Mouse (Mus musculus) embryo, embryonic 10 days (tissue): Measurements from ENCODE around the gene Gm5800.
"Not testable (repeated sequence)": the region's sequence is repeated elsewhere in the genome, so short reads cannot be mapped to it uniquely, and the experiment has no call there.

Experiments used
- DNase-seq: peaks from one replicate; pipeline ENCODE4 v3.0.0-alpha.2; 2015; ENCODE audit warnings: low spot score

The Gm5800 gene

DNA sequence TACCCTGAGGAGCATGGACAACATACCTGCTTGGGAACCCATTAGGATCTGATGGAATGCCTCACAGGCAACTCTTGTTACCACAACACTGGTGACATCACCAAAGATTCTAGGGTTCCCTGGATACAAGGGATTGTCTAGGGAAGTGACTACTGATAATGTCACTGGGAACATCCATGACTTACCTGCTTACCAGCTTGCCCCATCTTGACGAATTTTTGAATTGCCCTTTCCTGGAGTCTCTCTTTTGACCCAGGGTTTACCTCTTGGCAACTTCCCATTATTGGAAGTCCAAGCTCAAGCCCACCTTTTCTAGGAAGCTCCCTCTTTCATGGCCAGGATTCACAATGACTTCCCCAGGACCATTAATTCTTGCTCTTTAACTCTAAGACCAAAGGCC, at the start of gene Gm5800:
Gene Gm5800, minus strand, starts transcription at position 101 of the 400 bp plus-strand sequence.
- DNase-seq: no peak

DNA sequence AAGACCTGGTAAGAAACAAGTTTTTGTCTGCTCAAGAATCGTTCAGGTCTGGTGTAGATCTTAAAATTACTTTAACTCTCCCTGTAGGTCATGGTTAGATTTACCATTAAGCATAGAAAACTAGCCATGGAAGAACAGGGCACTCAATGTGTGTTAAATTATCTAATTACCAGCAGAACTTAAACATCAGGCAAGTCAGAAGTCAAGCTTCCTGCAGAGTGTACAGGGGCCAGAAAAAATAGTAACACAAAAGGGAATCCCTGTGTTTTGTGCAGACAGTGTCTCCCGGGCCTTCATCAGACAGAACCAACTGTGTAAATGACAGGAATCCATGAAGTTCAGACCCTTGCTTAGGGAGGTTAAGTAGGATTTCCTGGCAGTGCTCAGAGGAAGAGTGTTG, 39.0 kb upstream of the Gm5800 start:
- DNase-seq: peak; percentile 17

DNA sequence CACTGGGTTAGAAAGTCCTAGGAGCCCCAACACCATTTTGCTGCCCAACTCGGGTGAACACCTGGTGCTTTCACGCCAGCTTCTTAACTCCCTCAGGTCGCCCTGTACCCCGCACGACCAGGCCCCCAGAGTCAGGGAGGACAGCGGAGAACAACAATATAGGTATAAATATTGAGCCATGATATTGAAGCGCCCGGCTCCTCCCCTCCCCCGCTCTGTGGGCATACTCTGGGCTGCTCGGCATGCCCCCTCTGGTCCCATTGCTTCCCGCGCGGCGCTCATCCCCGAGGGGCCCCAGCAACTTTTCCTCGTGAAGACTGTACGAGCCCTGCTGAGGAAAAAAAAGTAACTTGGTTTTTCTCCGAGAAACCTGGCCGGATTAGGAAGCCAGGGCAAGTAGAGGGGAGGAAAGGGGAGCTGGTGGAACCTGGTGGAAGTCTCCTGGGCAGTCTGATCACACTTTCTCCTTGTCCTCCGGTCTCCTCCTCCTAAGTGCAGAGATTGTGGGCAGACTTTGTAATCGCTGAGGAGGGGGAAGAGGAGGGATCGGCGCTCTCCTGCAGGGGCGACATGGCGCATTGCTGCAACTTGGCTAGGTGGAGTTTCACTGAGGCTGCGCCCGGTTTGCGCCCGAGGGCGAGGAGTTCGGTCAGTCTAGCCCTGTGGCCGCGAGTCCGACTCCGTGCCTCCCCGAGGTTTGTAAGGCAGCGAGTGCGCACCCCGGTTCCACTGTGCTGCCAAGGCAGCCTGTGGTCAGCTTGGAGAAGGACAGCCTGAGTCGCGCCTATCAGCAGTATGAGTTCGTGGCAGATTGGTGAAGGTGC, 23.6 kb upstream of the Gm5800 start:
- DNase-seq: peak; percentile 56

DNA sequence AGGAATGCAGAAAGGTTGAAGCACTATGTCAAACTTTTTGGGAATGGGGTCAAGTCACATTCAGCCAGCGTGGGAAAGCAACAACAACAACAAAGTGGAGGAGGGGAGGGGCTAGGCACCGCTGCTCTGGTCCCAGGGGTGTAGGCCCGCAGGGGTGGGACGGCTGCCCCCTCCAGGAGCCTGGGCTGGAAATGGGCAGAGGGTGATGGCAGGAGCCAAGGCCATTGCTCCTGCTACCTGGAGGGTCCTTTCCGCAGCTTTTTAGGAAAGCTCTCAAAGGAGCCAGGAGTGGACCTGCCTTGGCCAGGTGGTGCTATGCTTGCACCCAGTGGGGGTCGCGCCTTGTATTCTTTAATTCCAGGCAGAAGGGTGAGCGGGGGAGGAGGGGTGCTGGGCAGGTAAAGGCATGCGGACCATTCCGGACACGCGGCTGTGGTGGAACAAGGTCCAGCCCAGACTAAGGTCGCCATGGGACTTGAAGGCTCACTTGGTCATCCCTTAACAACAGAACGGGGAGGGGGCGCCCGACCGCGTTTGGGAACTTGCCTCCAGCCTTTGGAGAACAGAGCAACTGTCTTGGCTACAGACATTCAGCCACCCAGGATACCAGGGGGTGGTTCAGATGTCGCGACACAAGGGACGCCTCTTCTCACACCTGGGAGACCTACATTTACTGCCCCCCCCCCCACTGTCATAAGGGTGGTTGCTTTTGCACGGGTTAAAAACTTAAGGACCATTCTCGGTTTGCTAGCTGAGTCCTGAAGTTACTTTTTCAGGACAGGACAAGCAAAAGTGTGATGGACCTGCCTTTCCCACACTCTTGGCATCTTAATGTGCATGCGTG, 22.4 kb upstream of the Gm5800 start:
- peak; percentile 26 for DNase-seq

DNA sequence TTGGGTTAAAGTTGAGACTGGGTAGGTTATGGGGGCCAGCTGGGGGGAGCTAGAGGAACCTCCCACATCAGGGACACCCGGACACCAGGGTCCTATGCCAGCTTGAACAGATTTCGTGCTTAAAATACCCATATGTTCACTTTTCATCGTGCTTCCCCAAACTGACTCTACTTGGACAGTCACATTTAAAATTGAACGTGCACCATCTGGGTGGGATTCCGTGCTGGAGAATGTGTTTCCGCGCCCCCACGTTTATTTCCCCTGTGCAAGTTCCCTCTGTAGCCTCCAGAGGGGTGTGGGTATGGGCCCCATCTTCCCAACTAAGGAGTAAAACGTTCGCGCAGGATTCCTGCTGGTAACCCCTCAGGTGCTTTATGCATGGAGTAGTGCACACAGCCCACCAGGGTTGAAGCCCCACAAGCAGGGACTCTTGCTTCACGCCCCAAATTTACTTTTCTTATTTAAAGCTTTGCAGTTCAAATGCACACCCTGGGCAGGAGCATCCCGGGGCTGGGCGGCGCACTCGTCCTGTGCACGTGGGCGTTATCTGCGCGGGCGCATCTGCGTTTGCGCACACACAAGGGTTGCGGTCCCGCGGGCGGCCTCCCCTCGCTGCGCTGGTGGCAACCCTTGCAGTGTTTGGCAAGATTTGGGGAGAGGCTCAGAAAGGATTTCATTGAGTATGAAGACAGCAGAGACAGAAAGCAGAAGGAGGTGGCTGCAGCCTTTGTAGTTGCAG, 21.6 kb upstream of the Gm5800 start:
- DNase-seq: no peak

DNA sequence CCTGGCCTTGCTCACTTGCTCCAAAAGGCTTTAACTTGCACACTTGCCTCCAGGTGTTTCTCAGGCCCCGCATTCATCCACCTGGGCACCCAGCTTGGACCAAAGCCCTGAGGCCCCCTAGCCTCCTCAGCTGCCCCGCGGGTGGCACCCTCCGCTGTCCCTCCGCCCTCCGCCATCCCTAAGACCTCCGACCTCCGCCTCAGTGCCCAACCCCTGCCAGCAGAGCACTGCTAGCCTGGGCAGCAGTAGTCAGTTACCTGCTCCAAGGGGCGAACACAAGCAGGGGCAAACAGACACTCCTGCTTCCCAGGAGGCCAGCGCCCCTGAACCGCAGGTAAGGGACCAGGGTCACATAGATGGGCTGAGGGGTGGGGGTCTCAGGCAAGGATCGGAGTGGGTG, 21.0 kb upstream of the Gm5800 start:
- no peak for DNase-seq

DNA sequence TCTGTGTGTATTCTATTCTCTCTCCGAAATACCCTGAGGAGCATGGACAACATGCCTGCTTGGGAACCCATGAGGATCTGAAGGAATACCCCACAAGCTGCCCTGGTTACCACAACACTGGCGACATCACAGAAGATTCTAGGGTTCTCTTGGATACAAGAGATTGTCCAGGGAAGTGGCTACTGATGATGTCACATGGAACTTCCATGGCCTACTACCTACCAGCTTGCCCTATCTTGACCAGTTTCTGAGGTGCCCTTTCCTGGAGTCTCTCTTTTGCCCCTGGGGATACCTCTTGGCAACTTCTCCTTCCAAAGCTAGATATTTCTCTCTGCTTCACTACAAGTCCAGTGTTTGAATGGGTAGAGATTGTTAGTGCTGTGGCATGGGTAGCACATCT, 21.6 kb downstream of the Gm5800 start, which contains the start of gene Gm17079:
Gene Gm17079, minus strand, starts transcription at position 101 of the 400 bp plus-strand sequence.
- DNase-seq: not testable (repeated sequence)

DNA sequence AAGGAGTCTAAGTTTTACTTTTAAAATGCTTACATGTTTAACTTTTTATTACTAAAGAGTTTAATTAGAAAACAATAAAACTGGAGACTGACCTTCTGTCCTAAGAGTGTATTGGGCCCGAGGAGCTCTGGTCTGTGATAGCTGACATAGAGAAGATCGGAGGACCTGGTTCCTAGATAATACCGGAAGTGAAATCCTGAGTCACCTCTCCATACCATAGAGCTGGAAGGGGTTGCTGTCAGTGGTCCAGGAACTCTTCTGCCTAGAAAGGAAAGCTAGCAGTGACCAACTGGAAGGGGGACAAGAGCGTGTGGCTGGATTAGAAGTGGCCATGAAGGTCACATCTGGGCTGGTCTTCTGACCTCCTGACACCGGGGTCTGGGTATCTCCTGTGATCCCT, 39.7 kb downstream of the Gm5800 start:
- DNase-seq: no peak
